Mouse (Mus musculus): ENCODE data around the gene Kctd7.

The Kctd7 gene

GRCm38 (mm10) chr5:130144334-130145312, at the start of gene Kctd7:
Gene Kctd7 (plus strand): TSS chr5:130144861.
- DNase-seq (ENCODE audit: low spot score in 2 of 2) = peak; percentile 98

- no peak for DNase-seq (ENCODE audit: low spot score in 2 of 2)
Measured at GRCm38 (mm10) chr5:130096754-130097153, 47.9 kb upstream of the Kctd7 start.

GRCm38 (mm10) chr5:130097837-130098236, 46.8 kb upstream of the Kctd7 start:
- DNase-seq (ENCODE audit: low spot score in 2 of 2) = no peak

- DNase-seq (ENCODE audit: low spot score in 2 of 2) = no peak
Measured at GRCm38 (mm10) chr5:130101724-130102123, 42.9 kb upstream of the Kctd7 start.

- DNase-seq (ENCODE audit: low spot score in 2 of 2) = no peak
Measured at GRCm38 (mm10) chr5:130109348-130109747, 35.3 kb upstream of the Kctd7 start.

GRCm38 (mm10) chr5:130110632-130111464, 33.8 kb upstream of the Kctd7 start:
- no peak for DNase-seq (ENCODE audit: low spot score in 2 of 2)

GRCm38 (mm10) chr5:130112653-130113052, 32.0 kb upstream of the Kctd7 start:
- no peak for DNase-seq (ENCODE audit: low spot score in 2 of 2)

- DNase-seq (ENCODE audit: low spot score in 2 of 2) = no peak
Measured at GRCm38 (mm10) chr5:130116116-130116515, 28.5 kb upstream of the Kctd7 start.

GRCm38 (mm10) chr5:130116857-130117256, 27.8 kb upstream of the Kctd7 start:
- no peak for DNase-seq (ENCODE audit: low spot score in 2 of 2)

- DNase-seq (ENCODE audit: low spot score in 2 of 2) = no peak
Measured at GRCm38 (mm10) chr5:130117932-130118331, 26.7 kb upstream of the Kctd7 start.

GRCm38 (mm10) chr5:130119236-130119635, 25.4 kb upstream of the Kctd7 start:
- no peak for DNase-seq (ENCODE audit: low spot score in 2 of 2)

- DNase-seq (ENCODE audit: low spot score in 2 of 2) = no peak
Measured at GRCm38 (mm10) chr5:130120070-130120736, 24.5 kb upstream of the Kctd7 start.

GRCm38 (mm10) chr5:130120904-130121303, 23.8 kb upstream of the Kctd7 start:
- no peak for DNase-seq (ENCODE audit: low spot score in 2 of 2)

GRCm38 (mm10) chr5:130122355-130122754, 22.3 kb upstream of the Kctd7 start:
- DNase-seq (ENCODE audit: low spot score in 2 of 2) = no peak

- DNase-seq (ENCODE audit: low spot score in 2 of 2) = no peak
Measured at GRCm38 (mm10) chr5:130124271-130124670, 20.4 kb upstream of the Kctd7 start.

- DNase-seq (ENCODE audit: low spot score in 2 of 2) = no peak
Measured at GRCm38 (mm10) chr5:130128686-130129523, 15.8 kb upstream of the Kctd7 start.

GRCm38 (mm10) chr5:130129524-130129793, 15.2 kb upstream of the Kctd7 start:
- no peak for DNase-seq (ENCODE audit: low spot score in 2 of 2)

GRCm38 (mm10) chr5:130136597-130136996, 8.1 kb upstream of the Kctd7 start:
- no peak for DNase-seq (ENCODE audit: low spot score in 2 of 2)

GRCm38 (mm10) chr5:130139393-130139792, 5.3 kb upstream of the Kctd7 start:
- DNase-seq (ENCODE audit: low spot score in 2 of 2) = peak in 1 of 2 experiments; percentile 89

- no peak for DNase-seq (ENCODE audit: low spot score in 2 of 2)
Measured at GRCm38 (mm10) chr5:130141138-130141537, 3.5 kb upstream of the Kctd7 start.

GRCm38 (mm10) chr5:130142041-130142440, 2.6 kb upstream of the Kctd7 start:
- no peak for DNase-seq (ENCODE audit: low spot score in 2 of 2)
